Mouse (Mus musculus) hindbrain, embryonic 10.5 days (tissue): ENCODE measurements around the gene Rec114. TPM values are rescaled to one million over a fixed set of nuclear protein-coding genes. Genes with fewer than 3 reads are reported as not detected.

Experiments used
- DNase-seq: peaks from one replicate; pipeline ENCODE4 v3.0.0-alpha.2; 2017; ENCODE audit warnings: low spot score
- H3K27ac ChIP-seq: fragments of 300-500 bp; sonication (generic); 2 replicates; pipeline ENCODE4 v1.5.1; 2016; ENCODE audit warnings: mild to moderate bottlenecking, moderate library complexity
- H3K27me3 ChIP-seq: fragments of 300-500 bp; sonication (generic); 2 replicates; pipeline ENCODE4 v1.6.1; 2016; ENCODE audit warnings: mild to moderate bottlenecking; ENCODE audit not compliant: poor library complexity, insufficient read depth, severe bottlenecking
- H3K36me3 ChIP-seq: fragments of 300-500 bp; sonication (generic); 2 replicates; pipeline ENCODE4 v1.6.1; 2016; ENCODE audit warnings: mild to moderate bottlenecking, moderate library complexity
- H3K4me1 ChIP-seq: fragments of 300-500 bp; sonication (generic); replicated peaks from 2 replicates; pipeline ENCODE4 v1.6.1; 2016; ENCODE audit warnings: mild to moderate bottlenecking
- H3K4me3 ChIP-seq: fragments of 300-500 bp; sonication (generic); 2 replicates; pipeline ENCODE4 v1.5.1; 2016; ENCODE audit warnings: mild to moderate bottlenecking, moderate library complexity
- H3K9me3 ChIP-seq: fragments of 300-500 bp; sonication (generic); 2 replicates; pipeline ENCODE4 v1.6.1; 2016; ENCODE audit warnings: mild to moderate bottlenecking, moderate library complexity
- WGBS: fragments of 180-500 bp; shearing (Covaris S2); methylation state at CpG from one replicate; pipeline ENCODE4 v1.1.7; 2016; 5-methylcytosine and 5-hydroxymethylcytosine counted together
- polyA plus RNA-seq: library from polyadenylated mRNA; unstranded; fragments of >200 nt; fragmentation: Nextera tagmentation; extraction: Ambion mirVana; gene quantifications from 2 replicates; pipeline ENCODE4 v1.2.1, GENCODE M21; 2016

The Rec114 gene
- polyA plus RNA-seq, 1 experiment from 2014 or later, result 1.7 TPM

DNA sequence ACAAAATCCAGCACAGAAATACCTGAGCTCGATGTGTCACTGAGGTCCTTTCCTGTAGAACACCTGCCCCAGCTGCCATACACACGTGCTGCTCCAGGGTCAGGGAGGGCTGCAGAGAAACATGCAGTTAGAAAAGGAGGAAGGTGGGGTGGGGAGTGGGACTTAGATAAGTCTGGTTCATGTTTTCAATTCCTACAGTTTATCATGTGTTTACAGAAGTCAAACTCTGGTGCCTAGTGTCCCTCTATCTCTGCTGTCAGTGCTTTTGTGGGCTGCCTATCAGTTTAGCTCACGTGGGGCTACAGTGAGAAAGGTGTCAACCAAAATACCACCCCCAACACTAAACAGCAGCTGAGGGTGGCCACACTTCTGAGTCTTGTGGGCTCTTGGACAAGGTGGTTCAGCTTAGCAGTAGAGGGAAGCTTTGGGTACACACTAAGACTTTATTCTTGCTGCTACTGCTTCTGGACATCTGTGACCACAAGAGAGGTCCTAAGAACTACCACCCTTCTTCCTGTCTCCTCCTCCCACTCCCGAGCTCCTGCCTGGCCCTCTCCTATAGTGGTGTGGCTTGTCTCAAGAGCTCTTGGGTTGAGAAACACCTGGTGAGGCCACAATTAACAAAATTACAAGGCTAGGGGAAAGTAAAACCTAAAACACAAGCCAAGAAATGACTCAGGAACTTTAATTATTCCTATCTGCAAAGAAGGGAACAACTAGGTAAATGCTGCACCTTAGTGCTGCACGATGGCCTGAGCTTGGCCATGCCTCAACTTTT, 85.8 kb downstream of the Rec114 start:
- H3K27ac ChIP-seq, result no peak overlapping the region
- peaks cover 30% of the 10 kb centered on the region for H3K36me3 ChIP-seq

DNA sequence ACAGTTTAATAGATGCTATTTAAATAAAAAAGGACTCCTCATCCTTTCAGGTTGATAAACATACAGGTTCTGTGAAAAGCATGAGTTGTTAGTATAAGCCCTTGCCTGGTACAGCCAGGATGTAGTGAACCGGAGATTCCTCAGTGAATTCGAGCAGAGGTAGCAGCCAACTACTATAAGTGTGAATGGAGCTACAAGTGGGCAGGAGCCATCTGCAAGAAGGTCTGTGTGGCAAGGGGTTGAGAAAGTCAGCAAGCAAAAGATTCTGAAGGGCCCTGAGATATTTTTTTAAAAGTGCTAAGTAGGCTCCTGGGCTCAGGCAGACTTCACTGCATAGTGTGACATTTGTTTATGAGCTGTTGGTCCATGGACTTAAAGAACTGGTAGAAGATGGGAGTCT, 86.9 kb downstream of the Rec114 start:
- Histone ChIP-seq H3K4me1 (no peaks in the 10 kb centered on the region), H3K9me3 (no peaks in the 10 kb centered on the region), H3K4me3 (no peak overlapping the region), H3K27ac (no peak overlapping the region), H3K27me3 (no peaks in the 10 kb centered on the region), H3K36me3 (peaks cover 20% of the 10 kb centered on the region)
- WGBS, result 92% methylated on average over 2 of the region's 2 CpGs
- DNase-seq, result no peak

More for the DNA sequence above, 85.8 kb downstream of the Rec114 start:
- no peaks in the 10 kb centered on the region for H3K9me3 ChIP-seq
- H3K27me3 ChIP-seq, result no peaks in the 10 kb centered on the region
- DNase-seq, result no peak
- no peak overlapping the region for H3K4me3 ChIP-seq
- no peaks in the 10 kb centered on the region for H3K4me1 ChIP-seq
- WGBS, result 88% methylated on average over 5 of the region's 5 CpGs

DNA sequence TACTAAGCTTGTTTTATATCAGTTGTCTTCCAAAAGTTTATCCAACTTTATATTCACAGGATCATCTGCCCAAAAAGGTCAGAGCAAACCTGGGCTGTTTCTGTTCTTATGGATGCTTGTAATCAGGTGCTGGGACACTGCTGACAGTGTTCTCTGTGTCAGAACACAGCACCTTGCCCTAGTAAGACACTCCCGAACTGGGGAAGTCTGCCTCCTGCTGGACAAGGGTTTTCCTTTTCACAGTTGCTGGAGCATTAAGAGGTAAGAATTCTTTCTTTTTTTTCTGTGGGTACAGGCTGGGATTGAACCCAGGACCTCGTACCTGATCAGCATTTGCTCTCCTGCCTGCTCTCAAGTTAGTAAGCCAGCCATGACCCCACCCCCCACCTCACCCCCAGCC, 87.4 kb downstream of the Rec114 start:
- Histone ChIP-seq H3K36me3 (peaks cover 23% of the 10 kb centered on the region), H3K4me1 (no peaks in the 10 kb centered on the region), H3K27me3 (no peaks in the 10 kb centered on the region), H3K9me3 (no peaks in the 10 kb centered on the region), H3K27ac (no peak overlapping the region), H3K4me3 (no peak overlapping the region)
- no peak for DNase-seq
- 64% methylated on average over 2 of the region's 2 CpGs for WGBS

DNA sequence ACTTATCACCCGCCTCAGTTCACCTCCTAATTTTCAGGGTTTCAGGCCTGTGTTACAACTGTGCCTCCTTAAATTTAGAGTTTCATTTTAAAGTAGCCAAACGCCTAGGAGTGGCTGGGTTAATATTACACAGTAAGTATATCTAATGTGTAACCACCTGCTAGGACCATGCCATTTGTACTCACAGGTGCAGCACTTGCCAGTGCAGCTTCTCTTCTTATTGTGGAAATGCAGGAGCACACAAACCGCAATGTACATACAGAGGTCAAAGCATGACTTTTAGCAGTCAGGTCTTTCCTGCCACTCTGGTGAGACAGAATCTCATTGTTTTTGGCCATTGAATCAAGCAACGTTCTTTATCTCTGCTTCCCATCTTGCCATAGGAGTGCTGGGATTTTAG, 89.3 kb downstream of the Rec114 start:
- Histone ChIP-seq H3K9me3 (no peaks in the 10 kb centered on the region), H3K27ac (no peak overlapping the region), H3K4me3 (no peak overlapping the region), H3K27me3 (no peaks in the 10 kb centered on the region), H3K36me3 (peaks cover 20% of the 10 kb centered on the region), H3K4me1 (no peaks in the 10 kb centered on the region)
- 84% methylated on average over 4 of the region's 4 CpGs for WGBS
- no peak for DNase-seq

DNA sequence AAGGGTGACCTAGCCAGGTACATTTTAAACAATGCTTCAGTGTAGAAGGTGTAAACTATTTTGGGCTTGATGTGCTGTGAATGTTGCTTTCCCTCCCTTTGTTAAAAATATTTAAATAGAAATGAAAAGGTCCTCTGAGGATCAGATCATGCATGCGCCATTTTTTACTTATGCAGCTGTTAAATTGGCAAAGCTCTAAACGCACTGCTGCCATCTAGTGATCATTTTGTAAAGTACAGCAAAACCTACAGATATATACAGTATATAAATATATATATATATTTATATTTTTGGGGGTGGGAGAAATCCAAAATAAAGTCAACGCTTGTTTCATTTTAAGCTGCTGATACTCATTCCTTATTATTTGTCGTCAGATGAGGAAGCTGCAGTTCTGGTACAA, 91.8 kb downstream of the Rec114 start:
- WGBS, result 66% methylated on average over 4 of the region's 4 CpGs
- peaks cover 16% of the 10 kb centered on the region for H3K4me1 ChIP-seq

DNA sequence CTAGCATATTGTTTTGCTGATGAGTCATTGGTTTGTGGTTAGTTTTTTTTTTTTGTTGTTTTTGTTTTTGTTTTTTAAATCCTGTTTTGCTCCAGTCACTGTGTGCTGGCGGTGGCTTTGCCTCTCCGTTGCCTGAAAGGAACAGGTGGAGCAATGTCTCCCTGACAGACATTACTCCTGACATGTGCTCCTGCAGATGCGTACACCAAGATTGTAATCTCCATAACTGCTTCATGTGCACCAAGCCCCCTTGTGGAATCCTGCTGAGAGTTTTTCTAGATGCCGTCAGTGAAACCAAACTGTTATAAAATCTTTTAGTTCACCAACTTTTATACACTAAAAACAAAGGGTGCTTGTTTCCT, 94.5 kb downstream of the Rec114 start:
- Histone ChIP-seq H3K9me3 (no peaks in the 10 kb centered on the region), H3K36me3 (peaks cover 24% of the 10 kb centered on the region), H3K4me1 (peaks cover 16% of the 10 kb centered on the region), H3K27ac (no peak overlapping the region), H3K4me3 (no peak overlapping the region), H3K27me3 (no peaks in the 10 kb centered on the region)
- no peak for DNase-seq
- 74% methylated on average over 4 of the region's 4 CpGs for WGBS

More for the DNA sequence above, 91.8 kb downstream of the Rec114 start:
- no peak overlapping the region for H3K4me3 ChIP-seq
- H3K27me3 ChIP-seq, result no peaks in the 10 kb centered on the region
- no peak overlapping the region for H3K27ac ChIP-seq
- no peaks in the 10 kb centered on the region for H3K9me3 ChIP-seq
- 0 out of 2 replicates have a peak, but pooled peaks cover 8% of the 10 kb centered on the region for H3K36me3 ChIP-seq
- no peak for DNase-seq

DNA sequence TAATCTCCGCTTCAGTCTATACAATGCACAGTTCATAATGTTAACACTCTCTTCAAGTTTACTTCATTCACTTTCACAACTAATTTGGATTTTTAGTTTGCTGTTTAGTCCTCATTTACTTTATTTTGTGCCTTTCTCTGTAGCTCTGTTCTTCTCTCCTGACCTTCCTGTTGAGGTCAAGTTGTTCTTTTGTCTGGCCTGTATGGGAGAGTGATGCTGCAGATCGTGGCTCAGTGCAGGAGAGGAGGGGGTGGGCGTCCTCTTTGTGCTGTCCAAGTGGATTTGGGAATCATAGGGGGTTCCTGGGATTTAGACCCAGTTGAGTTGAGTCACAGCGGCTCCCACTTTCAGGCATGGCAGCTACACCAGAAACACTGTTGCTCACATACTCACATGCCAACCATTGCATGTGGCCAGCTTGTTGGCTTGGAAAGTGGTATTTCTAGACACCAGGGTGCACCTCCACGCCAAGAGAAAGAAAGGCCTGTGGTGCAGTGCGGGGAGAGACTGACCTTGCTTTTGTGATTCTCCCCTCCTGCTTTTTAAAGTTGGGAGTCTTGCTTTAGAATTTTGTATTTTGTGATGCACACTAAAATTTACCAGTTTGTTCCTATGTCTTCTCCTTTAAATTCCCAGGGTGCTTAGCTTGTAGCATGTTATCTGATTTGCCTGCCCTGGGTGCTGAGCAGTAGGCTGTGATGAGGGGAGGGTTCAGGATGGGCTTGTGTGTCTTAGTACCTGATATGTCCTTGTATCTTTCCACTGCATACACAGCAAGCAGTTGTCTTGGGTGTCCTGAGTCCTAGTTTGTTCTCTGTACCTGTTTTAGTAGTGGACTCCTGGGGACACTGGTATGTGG, 95.1 kb downstream of the Rec114 start:
- Histone ChIP-seq H3K4me1 (peaks cover 16% of the 10 kb centered on the region), H3K4me3 (no peak overlapping the region), H3K27me3 (no peaks in the 10 kb centered on the region), H3K9me3 (no peaks in the 10 kb centered on the region), H3K36me3 (peaks cover 31% of the 10 kb centered on the region), H3K27ac (no peak overlapping the region)
- DNase-seq, result no peak
- 64% methylated on average over 6 of the region's 6 CpGs for WGBS

DNA sequence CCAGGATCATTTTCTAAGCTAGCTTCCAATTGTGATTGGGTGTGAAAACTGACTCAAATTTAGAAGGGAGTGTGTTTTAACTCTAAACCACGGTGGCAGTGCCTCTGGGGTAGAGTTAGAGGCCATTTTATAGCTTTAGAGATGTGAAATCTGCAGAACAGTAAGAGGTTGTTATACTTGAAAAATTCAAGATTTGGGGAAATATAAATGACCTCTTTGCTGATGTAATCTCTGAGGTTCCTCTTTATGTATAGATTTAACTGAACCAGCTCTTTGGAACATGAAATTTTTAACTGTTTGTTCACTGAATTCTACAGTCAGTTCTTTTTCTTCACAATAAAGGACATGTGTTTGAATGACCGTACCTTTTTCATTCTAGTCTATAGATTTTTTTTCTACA, 113.3 kb downstream of the Rec114 start:
- no peaks in the 10 kb centered on the region for H3K27me3 ChIP-seq
- H3K4me3 ChIP-seq, result no peak overlapping the region
- peaks cover 50% of the 10 kb centered on the region for H3K36me3 ChIP-seq
- no peak for DNase-seq
- WGBS, result 93% methylated on average over 2 of the region's 2 CpGs
- H3K4me1 ChIP-seq, result no peaks in the 10 kb centered on the region
- no peaks in the 10 kb centered on the region for H3K9me3 ChIP-seq
- H3K27ac ChIP-seq, result no peak overlapping the region

DNA sequence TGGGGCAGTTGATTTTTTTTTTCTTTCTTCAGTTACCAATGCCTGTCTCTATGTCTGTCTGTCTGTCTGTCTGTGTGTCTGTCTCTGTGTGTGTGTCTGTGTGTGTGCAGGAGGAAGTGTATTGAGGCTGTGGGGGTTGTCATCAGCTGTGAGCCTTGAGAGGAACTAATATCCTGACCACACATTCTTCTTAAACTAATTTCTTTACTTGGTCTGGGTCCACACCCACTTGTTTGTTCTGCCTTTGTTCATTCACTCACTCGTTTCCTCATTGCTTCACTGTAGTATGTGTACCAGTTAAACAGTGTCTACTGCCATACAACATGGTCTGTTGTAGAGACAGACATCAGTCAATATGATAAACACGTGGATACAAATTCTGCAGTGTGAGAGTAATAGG, 116.6 kb downstream of the Rec114 start:
- Histone ChIP-seq H3K4me3 (no peak overlapping the region), H3K9me3 (no peaks in the 10 kb centered on the region), H3K4me1 (no peaks in the 10 kb centered on the region), H3K27ac (no peak overlapping the region), H3K27me3 (no peaks in the 10 kb centered on the region), H3K36me3 (peaks cover 40% of the 10 kb centered on the region)
- WGBS, result 80% methylated on average over 2 of the region's 2 CpGs
- DNase-seq, result no peak

DNA sequence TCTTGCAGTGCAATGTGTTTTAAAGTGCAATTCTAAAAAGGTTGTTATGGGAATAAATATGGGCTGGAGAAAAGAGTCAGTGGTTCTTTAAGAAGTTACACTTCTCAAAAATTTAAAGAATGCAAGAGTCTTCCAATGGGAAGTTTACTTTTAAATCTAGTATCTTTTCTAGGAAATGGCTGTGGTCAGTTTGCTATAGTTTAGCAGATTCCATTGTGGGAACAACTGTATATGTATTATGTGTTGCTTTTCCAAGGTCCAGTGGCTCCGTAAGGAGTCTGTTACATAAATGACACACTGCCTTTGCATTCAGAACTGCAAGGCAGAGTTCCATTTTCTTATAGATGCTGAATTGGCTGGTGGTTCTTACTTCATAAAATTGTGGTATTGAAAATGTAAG, 120.8 kb downstream of the Rec114 start:
- Histone ChIP-seq H3K4me3 (no peak overlapping the region), H3K27me3 (no peaks in the 10 kb centered on the region), H3K36me3 (peaks cover 25% of the 10 kb centered on the region), H3K9me3 (no peaks in the 10 kb centered on the region), H3K27ac (no peak overlapping the region), H3K4me1 (peaks cover 7% of the 10 kb centered on the region; the same call in 1 of the 2 replicates)
- DNase-seq, result no peak
- whole genome bisulfite sequencing, result 92% methylated on average over 1 of the region's 1 CpGs

DNA sequence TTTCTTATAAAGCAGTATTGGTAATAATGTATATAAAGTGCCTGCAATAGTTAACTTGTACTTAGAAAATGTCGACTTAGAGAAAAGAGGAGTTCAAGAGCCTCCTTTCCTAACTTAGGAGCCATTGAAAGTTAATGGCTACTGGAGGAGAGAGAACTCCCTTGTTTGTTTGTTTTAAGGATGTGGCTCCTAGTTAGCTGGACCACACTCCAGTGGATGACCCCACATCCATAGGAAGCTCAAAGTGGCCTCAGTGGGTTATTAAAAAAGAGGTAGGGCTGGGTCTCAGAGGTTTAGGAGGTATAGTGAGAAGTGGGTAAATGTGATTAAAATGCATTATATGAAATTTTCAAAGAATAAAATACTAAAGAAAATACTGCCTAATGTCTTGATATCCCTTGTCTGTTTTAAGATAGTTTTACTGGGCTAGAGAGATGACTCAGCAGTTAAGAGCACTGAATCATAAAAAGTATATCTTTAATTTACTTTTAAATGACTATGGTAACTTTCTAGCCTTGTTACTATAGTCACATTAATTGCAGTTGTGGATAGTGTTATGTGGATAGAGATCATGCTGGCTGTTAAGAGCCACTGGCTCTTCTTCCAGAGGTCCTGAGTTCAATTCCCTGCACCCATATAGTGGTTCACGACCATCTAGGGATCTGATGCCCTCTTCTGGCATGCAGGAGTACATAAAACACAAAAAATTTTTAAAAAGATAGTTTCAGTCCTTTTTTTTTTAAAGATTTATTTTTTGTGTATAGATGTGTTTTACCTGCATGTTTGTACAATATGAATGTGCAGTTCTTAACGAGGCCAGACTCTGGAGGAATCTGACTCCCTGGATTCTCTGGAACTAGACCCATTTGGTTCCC, 128.5 kb downstream of the Rec114 start:
- Histone ChIP-seq H3K4me3 (no peak overlapping the region), H3K27me3 (no peaks in the 10 kb centered on the region)
- WGBS, result 79% methylated on average over 3 of the region's 3 CpGs

DNA sequence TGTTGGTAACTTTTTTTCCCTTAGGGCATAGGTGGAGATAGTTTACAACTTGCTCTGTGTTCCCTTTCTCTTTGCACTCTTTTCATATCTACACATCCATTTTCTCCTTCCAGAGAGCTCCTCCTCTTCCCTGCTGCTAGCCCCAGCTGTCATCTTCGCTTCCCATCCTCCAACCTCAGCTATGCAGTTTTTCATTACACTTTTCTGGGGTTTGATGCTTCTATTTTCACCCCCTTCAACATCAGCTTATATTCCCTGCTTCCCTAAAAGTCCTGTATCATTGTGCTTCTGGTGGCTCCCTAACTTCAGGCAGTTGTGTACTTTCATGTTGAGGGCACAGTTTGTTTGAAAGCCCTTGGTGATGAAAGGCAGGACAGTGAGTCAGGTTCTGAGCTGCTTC, 130.0 kb downstream of the Rec114 start:
- 86% methylated on average over 1 of the region's 1 CpGs for WGBS

More for the DNA sequence above, 128.5 kb downstream of the Rec114 start:
- Histone ChIP-seq H3K27ac (no peak overlapping the region), H3K4me1 (peaks cover 7% of the 10 kb centered on the region; the same call in 1 of the 2 replicates), H3K9me3 (no peaks in the 10 kb centered on the region), H3K36me3 (no peaks in the 10 kb centered on the region)
- no peak for DNase-seq

More for the DNA sequence above, 130.0 kb downstream of the Rec114 start:
- H3K27me3 ChIP-seq, result no peaks in the 10 kb centered on the region
- DNase-seq, result no peak
- no peak overlapping the region for H3K4me3 ChIP-seq
- H3K4me1 ChIP-seq, result peaks cover 4% of the 10 kb centered on the region; the same call in 1 of the 2 replicates
- H3K27ac ChIP-seq, result no peak overlapping the region
- H3K36me3 ChIP-seq, result no peaks in the 10 kb centered on the region
- no peaks in the 10 kb centered on the region for H3K9me3 ChIP-seq
